Mouse (Mus musculus) skeletal muscle tissue, adult 2 months (tissue): ENCODE measurements at regions not wholly inside any gene's neighbourhood (a gene's known extent, or its start where the extent isn't known, plus 50 kb on each side); places are given as distances from the start of the nearest gene placed in this dataset.
A peak's percentile ranks its signal among the peaks of the same experiment; 100 is the strongest.

ENCODE experiments used
- DNase-seq: peaks from one replicate; pipeline ENCODE4 v3.0.0-alpha.2; 2012; ENCODE audit warnings: low read depth, low spot score

DNA sequence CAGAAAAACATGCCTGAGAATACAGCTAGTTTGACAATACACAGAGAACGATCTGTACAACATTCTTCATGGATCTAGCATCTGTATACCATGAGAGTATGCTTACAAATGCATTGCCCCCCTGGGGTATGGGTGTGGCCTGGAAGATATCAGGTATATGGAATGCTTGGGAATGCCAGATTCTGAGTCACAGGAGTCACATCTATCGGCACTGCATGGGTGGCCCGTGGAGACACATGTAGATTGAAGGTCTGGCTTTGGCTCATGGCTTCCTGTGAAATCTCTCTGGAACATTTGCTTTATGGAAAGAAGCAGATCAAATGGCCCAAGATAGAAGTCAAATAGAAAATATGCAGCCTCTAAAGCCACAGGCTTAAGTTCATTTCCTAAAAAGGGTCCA, 59.6 kb downstream of the Kcne4 start:
- DNase-seq, result no peak

DNA sequence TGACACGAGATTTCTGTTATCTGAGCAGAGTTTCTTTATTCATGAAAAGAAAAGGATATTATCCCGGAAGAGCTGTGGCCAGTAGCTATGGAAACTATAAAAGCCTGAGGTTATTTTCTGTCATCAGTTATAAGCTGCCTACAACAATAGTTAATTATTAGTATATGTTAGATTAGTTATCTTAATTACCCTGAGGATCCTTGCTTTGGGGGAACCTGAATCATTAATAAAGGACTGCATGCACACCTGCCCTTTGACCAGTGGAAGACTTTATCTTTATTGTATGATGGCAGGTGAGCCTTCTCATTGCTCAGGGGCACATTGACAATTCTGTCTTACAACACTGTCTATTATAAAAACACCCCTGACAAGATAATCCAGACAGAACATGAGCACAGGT, 62.7 kb downstream of the Kcne4 start:
- DNase-seq, result no peak

DNA sequence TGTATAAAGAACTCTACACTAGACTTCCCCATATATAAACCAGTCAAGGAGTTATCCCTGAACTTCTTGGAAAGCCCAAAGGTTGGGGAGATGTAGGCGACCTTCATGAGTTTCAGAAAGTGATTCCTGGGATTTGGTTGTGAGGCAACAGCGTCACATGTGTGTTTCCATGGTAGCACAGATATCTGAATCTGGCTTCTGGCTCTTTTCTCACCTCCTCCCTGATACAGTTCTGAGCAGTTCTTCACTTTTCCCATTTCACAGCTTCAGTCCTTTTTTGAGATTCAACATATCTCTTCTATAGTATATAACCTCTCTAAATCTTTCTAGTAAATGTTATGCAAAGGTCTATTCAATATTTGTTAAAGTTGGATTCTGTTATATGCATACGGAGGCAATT, 65.9 kb downstream of the Kcne4 start:
- DNase-seq, result no peak

DNA sequence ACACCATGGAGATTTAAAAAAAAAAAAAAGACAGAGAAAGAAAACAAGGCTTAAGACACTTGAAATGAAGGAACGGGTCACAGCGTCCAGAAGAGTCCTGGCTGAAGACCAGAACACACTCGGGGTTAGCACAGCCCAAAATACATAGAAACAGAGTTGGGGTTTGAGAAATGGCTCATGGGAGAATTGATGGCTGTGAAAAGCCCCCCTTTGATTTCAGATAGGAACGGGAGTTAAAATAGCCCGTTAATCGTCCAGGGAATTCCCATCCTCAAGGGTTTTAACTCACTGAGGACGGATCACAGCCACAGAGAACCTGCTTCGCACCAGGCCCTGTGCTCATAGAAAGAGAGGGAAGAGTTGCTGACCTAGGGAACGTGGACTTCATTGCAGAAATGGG, 72.7 kb downstream of the Kcne4 start:
- no peak for DNase-seq

DNA sequence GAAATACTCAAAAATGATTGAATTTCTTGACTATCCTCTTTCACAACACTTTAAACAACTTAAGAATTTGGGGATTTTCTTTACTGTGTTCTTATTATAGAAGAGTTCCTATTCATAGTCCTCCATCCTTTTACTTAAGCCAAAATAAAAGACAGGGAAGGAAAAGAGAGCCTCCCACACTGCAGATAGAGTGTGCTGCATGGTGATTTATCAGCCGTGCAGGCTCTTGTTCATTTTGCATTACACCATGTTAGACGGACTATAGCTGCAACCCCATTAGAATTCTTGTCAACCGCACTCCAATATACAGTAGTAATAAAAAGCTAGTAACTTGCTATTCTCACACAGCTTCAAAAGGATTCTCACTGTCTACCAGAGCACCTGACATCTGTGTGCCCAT, 74.8 kb downstream of the Kcne4 start:
- DNase-seq, result no peak

DNA sequence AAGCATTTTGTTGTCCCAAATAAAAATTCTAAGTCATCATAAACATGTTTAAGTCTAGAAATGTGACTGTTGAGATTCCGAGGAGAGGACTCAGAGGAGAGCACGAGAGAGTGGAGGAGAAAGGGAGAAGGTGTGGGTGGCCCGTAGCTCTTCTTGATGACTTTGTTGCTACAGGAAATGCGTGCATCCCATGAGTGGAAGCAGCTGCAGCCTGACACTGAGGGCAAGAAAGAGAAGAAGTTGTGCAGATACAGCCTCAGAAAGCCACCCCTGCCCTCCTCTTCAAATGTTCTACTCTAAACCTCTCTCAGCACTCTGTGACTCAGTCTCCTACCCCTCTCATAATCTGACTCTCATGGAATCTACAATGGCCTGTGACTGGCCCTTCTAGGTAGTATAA, 77.7 kb downstream of the Kcne4 start:
- DNase-seq, result no peak

DNA sequence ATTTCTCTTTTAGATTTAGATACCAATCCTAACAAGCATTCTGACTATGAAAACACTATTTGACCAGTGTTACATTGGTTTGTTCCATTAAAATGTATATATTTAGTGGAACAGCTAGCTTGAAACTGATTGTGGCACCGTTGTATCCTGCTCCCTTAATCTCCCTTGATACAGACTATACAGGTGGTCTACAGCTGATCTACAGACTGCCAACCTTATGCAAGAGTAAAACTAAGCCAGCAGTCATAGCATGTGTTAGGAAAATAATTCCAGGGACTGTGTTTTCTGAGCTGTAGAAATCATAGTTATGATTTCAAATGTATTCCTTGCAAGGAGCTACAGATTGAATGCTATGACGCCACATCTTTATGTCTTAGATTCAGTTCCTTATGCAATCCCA, 78.6 kb downstream of the Kcne4 start:
- DNase-seq, result no peak

DNA sequence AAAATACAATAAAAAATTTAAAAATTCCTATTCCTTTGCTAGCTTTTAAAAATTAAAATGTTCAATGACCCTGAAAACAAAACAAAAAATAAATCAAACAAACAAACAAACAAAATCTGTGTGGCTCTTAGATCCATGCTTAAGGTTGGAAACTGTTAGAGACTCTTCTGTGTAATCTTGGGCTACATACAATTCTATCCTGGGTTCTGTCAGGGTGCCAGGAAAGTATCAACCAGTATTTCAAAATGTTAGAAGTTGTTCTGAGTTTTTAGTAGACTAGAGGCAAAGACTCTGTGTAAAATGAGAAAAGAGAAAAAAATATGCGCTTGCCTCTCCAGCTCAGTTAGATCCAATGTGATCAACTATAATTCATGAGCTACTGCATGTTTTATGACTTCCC, 91.0 kb downstream of the Kcne4 start:
- no peak for DNase-seq

DNA sequence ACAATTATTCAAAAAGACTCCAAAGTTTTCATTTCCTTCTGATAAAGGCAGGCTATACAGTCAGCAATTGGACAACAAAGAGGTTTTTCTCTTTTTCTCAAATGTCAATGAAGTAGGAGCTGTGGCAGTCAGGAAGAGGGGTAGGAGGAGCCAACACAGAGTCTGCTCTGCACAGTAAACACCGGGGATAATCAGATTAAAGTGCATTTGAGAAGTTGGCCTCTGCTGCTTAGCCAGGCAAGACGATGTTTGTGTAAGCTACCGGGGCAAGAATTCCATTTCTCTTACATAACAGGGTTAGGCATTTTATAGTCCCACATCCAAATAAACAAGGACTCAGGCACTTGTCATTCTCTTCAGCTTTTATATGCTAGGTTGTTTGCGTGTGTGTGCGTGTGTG, 91.4 kb downstream of the Kcne4 start:
- DNase-seq, result peak; percentile 15

DNA sequence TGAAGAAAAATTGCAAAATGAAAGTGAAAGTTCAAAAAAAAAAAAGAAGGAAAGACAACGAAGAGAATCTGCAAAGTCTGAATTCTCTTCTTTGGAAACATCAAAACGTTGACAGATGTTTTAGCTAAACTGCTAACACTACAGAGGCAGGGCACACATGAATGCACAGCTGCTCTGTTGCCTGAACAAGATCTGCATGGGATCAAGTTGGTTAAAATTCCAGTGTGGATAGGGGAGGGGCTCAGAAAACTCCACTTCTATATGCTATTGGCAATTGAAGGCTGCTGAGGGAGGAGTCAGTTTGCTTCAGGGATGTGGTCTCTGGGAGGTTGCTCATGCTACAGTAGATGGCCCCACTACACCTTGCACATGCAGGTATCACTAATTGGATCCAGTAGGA, 97.2 kb downstream of the Kcne4 start:
- DNase-seq, result no peak

DNA sequence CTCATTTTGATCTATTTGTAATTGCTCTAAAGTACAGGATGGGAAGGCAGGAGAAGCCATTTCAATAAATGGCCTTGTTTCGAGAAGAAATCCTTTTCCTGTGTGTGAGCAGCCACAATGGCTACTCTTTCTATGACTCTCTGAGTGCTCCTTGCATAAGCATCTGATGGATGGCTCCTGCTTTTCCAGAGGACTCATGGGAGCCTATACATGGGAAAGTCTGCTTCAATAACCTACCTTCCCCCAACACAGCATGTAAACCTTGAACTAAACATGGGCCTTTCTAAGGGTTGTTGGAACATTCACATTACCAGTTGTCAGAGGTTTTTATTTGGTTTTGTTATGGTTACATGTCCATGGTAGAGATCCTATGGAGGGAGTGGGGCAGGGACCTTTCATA, 103.3 kb downstream of the Kcne4 start:
- no peak for DNase-seq

DNA sequence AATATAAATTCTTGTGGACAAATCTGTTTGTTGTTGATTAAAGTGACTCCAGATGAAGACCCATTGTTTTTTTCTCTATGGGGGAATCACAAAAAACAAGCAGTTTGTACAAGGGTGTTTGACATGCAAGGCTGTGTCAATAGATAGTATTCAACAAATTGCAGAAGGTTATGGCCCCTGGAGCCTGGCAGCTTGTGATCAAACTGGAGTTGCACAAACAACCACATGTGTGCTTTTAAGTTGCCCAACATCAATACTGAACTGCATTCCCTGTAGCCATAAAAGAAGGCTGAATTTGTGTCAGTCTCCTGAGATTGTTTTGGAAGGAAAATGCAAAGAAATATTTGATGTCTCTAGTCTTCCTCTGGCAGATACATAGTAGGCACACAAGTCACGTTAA, 113.4 kb downstream of the Kcne4 start:
- no peak for DNase-seq

DNA sequence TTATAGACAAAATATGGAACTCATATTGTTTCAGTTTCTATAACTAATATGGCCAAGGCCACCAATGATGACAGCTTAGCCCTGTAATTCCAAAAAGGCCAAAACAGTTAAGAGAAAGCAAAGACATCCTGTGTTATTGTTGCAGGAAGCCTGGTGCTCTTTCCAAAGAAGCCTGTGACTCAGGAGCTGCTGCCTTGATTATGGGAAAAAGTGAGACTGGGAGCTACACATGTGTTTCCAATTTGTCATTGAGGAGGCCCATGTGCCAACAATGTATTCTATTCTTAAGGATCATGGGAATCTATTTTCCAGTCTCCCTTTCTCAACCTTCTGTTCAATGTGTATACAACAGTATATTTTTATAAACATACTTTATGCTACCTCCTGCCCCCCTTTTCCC, 123.3 kb downstream of the Kcne4 start:
- no peak for DNase-seq

DNA sequence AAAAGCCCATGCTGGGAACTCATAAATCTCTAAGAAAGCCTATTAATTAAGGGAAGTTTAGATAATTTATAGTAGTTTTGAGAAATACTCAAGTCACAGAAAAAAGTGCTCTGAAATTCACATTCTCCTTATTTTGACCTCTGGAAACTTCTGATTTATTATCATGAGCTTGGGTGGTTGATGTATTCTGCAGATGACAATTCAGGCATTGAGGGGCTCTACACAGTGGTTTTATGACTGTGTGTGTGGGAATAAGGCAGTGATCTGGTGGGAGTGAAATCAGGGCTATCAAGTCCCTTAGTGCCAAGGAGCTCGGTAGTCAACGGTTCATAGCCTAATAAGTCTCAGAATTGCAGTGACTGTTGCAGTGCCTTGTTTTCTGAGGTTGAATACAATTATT, 129.0 kb downstream of the Kcne4 start:
- DNase-seq, result no peak

DNA sequence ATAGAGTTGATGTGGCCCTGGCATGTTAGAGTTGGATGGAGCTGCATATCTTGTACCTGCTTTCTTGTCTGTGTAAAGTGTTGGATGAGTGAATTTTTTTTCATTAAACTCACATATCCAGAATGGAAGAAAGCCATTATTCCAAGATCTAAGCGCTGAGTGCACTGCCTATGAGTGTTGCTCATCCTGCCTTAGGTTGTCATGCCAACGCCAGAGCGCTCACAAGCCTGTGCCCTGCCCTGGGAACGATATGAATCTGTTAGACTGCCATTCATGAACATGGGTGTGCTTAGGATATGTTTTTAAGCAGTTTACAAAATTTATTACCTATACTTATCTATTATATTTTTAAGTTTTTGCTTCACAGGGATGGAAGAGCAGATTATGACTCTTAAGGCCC, 163.5 kb downstream of the Kcne4 start:
- no peak for DNase-seq
